Mouse (Mus musculus) layer of hippocampus, adult 2 months (tissue): Measurements from ENCODE around the gene Gm20661. TPM values are rescaled to one million over a fixed set of nuclear protein-coding genes. Genes with fewer than 3 reads are reported as not detected.

Experiments
- DNase-seq, 2 experiments: peaks; one replicate each; pipeline ENCODE4 v3.0.0; 2022; ENCODE audit warnings: low spot score in 2 of 2
- H3K27ac ChIP-seq: fragments of 200-600 bp; 2 replicates; pipeline ENCODE4 v1.8.1; 2022
- H3K4me3 ChIP-seq: fragments of 200-600 bp; 2 replicates; pipeline ENCODE4 v1.8.1; 2022; ENCODE audit warnings: mild to moderate bottlenecking
- CTCF ChIP-seq: fragments of 200-600 bp; conservative IDR thresholded peaks from 2 replicates; pipeline ENCODE4 v1.8.1; 2022; ENCODE audit warnings: antibody characterized with exemption, mild to moderate bottlenecking, moderate library complexity
- total RNA-seq, 2 experiments: library from RNA; stranded (reverse); gene quantifications; 2 replicates each; pipeline ENCODE4 v1.2.3; 2021

Gm20661 gene
- total RNA-seq, 2 experiments from 2014 or later, result 1.1 to 1.7 TPM

DNA sequence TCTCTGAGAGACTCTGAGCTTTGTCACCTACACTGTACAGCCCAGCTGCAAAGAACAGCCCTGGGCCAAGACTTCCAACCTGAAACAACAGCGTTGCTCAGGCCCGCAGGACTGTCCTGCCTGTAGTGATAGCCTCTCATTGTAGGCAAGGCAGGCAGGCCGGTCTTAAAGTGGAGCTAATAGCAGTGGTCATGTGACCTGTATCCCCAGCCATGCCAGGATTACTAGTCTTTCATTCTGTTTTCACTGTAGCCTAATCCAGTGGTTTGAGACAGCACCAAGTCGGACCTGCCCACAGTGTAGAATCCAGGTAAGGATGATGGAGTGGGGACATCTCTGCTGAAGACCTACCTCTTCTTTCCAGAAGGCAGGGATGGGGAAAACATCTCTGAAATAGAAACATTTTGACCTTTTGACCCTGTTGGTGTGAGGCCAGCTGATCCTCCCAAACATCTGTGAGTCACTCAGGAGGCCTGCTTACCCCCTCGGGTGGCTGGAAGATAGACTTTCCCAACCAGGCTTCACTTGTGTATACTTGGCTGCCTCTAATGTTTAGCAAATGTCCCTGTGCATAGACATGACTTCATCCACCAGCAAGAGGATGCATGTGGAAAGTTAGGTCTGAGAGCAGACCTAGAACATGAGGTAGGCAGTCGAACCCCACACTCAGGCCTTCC is 27.1 kb upstream of the Gm20661 start:
- Histone ChIP-seq H3K27ac (no peak overlapping the region), H3K4me3 (no peak overlapping the region)
- no peak for TF ChIP-seq CTCF
- no peak for DNase-seq

DNA sequence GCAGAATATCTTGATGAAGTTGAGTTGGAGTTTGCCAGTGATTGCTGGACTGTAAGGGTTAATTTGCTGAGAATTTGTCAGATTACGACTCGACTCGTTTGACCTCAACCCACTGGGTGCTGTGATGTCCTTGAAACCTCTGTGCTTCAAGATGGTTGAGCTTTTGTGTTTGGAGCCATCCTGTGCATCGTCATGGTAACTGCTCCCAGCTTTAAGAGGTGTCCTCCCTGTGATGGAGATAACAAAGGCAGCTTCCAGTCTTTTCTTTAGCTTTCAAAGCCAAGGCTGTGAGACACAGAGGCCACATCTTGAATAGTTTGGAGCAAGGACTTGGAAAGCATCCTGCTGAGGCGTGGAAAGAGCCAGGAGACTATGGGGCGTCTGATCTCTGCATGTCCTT is 25.7 kb upstream of the Gm20661 start:
- no peak for TF ChIP-seq CTCF
- no peak overlapping the region for H3K27ac ChIP-seq
- H3K4me3 ChIP-seq, result no peak overlapping the region
- DNase-seq, result no peak

- peak overlapping the region; percentile 92 for H3K27ac ChIP-seq
- DNase-seq, result no peak
- H3K4me3 ChIP-seq, result no peak overlapping the region
- no peak for TF ChIP-seq CTCF
Observed at GRCm38 (mm10) chr9:107959896-107960295, 23.0 kb upstream of the Gm20661 start.

DNA sequence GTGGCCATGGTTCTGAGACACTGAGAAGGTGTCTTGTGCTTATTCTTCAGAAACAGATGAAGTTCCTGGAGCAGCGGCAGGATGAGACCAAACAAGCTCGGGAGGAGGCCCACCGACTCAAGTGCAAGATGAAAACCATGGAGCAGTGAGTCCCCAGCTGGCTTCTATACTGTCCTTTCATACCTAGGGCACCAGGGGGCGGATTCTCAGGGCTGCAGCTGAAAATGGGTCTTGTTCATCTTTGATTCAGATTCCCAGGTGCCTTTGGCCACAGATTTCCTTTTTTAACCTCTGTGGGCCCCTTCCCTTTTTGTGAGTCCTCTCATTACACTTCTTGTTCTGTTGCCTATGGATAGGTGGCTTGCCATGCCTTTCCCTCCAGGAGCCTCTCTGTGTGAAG is 21.9 kb upstream of the Gm20661 start:
- H3K4me3 ChIP-seq, result no peak overlapping the region
- H3K27ac ChIP-seq, result peak overlapping the region; percentile 92
- TF ChIP-seq CTCF, result peak; percentile 47
- DNase-seq, result no peak

DNA sequence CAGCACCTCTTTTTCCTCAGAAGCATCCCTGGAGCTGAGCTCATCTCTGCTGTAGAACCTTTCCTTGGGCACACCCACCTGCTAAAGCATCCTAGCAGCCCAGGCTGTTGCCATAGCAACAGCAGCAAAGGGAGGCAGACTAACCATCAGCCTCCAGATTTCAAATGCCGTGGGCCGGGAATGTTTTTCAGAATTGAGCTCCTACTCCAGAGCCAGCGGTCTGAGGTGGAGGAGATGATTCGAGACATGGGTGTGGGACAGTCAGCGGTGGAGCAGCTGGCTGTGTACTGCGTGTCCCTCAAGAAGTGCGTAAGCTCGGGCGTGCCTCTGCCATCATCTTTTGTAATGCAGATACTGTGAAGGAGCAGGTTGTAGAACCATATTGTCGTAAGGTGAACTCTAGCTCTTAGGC is 21.5 kb upstream of the Gm20661 start:
- Histone ChIP-seq H3K4me3 (peak overlapping the region; percentile 36; the same call in 1 of the 2 replicates), H3K27ac (peak overlapping the region; percentile 92)
- TF ChIP-seq CTCF, result no peak
- DNase-seq, result peak; percentile 77 to 89

GRCm38 (mm10) chr9:107961881-107962280 is 21.0 kb upstream of the Gm20661 start:
- TF ChIP-seq CTCF, result peak; percentile 80
- Histone ChIP-seq H3K27ac (peak overlapping the region; percentile 92), H3K4me3 (peak overlapping the region; percentile 36; the same call in 1 of the 2 replicates)

GRCm38 (mm10) chr9:107962916-107963315 is 19.9 kb upstream of the Gm20661 start:
- no peak for DNase-seq
- no peak overlapping the region for H3K4me3 ChIP-seq
- TF ChIP-seq CTCF, result no peak
- H3K27ac ChIP-seq, result peak overlapping the region; percentile 92; the same call in 1 of the 2 replicates

More at GRCm38 (mm10) chr9:107961881-107962280, 21.0 kb upstream of the Gm20661 start:
- peak; percentile 72 to 87 for DNase-seq

DNA sequence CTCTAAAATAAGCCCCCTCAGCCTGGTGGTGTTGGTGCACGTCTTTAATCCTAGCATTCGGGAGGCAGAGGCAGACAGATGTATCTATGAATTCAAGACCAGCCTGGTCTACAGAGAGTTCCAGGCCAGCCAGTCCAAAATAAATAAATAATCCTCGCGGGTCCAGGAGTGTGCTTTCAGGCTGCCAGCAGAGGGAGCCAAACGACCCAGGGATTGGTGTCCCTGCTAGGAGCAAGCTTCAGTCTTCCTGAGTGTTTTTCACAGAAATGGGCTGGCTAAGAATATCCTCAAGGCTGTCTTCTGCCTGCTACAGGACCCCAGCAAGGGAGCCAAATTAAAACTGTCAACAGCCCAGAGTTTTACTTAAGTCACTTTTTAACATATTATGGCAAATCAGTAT is 19.2 kb upstream of the Gm20661 start:
- TF ChIP-seq CTCF, result peak; percentile 98
- DNase-seq, result peak; percentile 74 to 80
- Histone ChIP-seq H3K27ac (peak overlapping the region; percentile 33; the same call in 1 of the 2 replicates), H3K4me3 (no peak overlapping the region)

GRCm38 (mm10) chr9:107964681-107965080 is 18.2 kb upstream of the Gm20661 start:
- H3K4me3 ChIP-seq, result no peak overlapping the region
- H3K27ac ChIP-seq, result no peak overlapping the region
- no peak for TF ChIP-seq CTCF
- no peak for DNase-seq

- no peak for TF ChIP-seq CTCF
- Histone ChIP-seq H3K4me3 (no peak overlapping the region), H3K27ac (0 out of 2 replicates have a peak overlapping the region, but pooled peaks have one; percentile 1)
- DNase-seq, result no peak
Observed at GRCm38 (mm10) chr9:107966676-107967075, 16.2 kb upstream of the Gm20661 start.

GRCm38 (mm10) chr9:107967437-107967836 is 15.4 kb upstream of the Gm20661 start:
- no peak overlapping the region for H3K27ac ChIP-seq
- DNase-seq, result no peak

DNA sequence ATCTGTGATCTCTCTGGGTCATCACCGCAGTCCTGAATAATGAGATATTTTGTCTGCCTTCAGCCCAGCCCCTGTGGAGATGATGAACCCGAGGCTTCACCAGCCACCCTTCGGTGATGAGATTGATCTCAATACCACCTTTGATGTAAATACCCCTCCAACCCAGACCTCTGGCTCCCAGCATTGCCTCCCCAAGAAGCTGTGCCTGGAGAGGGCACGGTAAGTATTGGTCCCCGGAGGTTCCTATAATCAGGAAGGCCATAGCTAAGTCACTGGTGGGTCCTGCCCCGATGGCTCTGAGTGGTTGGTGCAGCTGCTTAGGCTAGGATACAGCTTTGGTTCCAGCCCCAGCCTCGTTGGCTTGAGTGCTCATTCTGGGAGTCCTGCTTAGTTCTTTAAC is 14.3 kb upstream of the Gm20661 start:
- no peak for DNase-seq
- Histone ChIP-seq H3K4me3 (no peak overlapping the region), H3K27ac (no peak overlapping the region)
- TF ChIP-seq CTCF, result no peak

More at GRCm38 (mm10) chr9:107967437-107967836, 15.4 kb upstream of the Gm20661 start:
- TF ChIP-seq CTCF, result no peak
- no peak overlapping the region for H3K4me3 ChIP-seq

GRCm38 (mm10) chr9:107970311-107970710 is 12.5 kb upstream of the Gm20661 start:
- H3K27ac ChIP-seq, result no peak overlapping the region
- DNase-seq, result no peak
- no peak overlapping the region for H3K4me3 ChIP-seq
- TF ChIP-seq CTCF, result no peak
